Mouse (Mus musculus) liver, postnatal 0 days (tissue): ENCODE data around the gene Snx3. TPM values are rescaled to one million over a fixed set of nuclear protein-coding genes. Genes with fewer than 3 reads are reported as not detected.

Source experiments
- ATAC-seq: fragments of 200-750 bp; cut with Nextera tagmentation; 2 replicates; pipeline ENCODE4 v1.8.0; 2017; ENCODE audit warnings: mild to moderate bottlenecking, moderate library complexity
- DNase-seq: peaks from one replicate; pipeline ENCODE4 v3.0.0-alpha.2; 2016
- H3K27ac ChIP-seq: fragments of 300-500 bp; sonication (generic); 2 replicates; pipeline ENCODE4 v1.5.1; 2014; ENCODE audit warnings: antibody characterized with exemption, moderate library complexity, mild to moderate bottlenecking, low read depth
- H3K27me3 ChIP-seq: fragments of 300-500 bp; sonication (generic); 2 replicates; pipeline ENCODE4 v1.6.1; 2014; ENCODE audit warnings: low read length, control low read depth, mixed read lengths; ENCODE audit not compliant: insufficient read depth
- H3K36me3 ChIP-seq: fragments of 300-500 bp; sonication (generic); replicated peaks from 2 replicates; pipeline ENCODE4 v1.6.1; 2014; ENCODE audit warnings: mild to moderate bottlenecking, control low read depth, low read length, moderate library complexity, mixed read lengths; ENCODE audit not compliant: insufficient read depth
- H3K4me1 ChIP-seq: fragments of 300-500 bp; sonication (generic); 2 replicates; pipeline ENCODE4 v1.6.1; 2014; ENCODE audit warnings: antibody characterized with exemption, mild to moderate bottlenecking, control low read depth; ENCODE audit not compliant: insufficient read depth
- H3K4me2 ChIP-seq: fragments of 300-500 bp; sonication (generic); 2 replicates; pipeline ENCODE4 v1.6.1; 2014; ENCODE audit warnings: low read depth, mild to moderate bottlenecking, low read length, moderate library complexity, mixed read lengths
- H3K4me3 ChIP-seq: fragments of 300-500 bp; sonication (generic); 2 replicates; pipeline ENCODE4 v1.5.1; 2014; ENCODE audit warnings: low read depth, low read length
- H3K9ac ChIP-seq: fragments of 300-500 bp; sonication (generic); replicated peaks from 2 replicates; pipeline ENCODE4 v1.6.1; 2014; ENCODE audit warnings: mild to moderate bottlenecking, moderate library complexity
- H3K9me3 ChIP-seq: fragments of 300-500 bp; sonication (generic); 2 replicates; pipeline ENCODE4 v1.6.1; 2016; ENCODE audit warnings: mild to moderate bottlenecking, control low read depth, low read length, mixed read lengths
- CTCF ChIP-seq: sonication (generic); IDR thresholded peaks from 2 replicates; pipeline ENCODE4 v1.5.1; 2016; ENCODE audit warnings: antibody characterized with exemption, low read depth
- EP300 ChIP-seq: IDR thresholded peaks from 2 replicates; pipeline ENCODE4 v1.6.1; 2016; ENCODE audit warnings: antibody characterized with exemption, low read depth, mild to moderate bottlenecking
- whole genome bisulfite sequencing: fragments of 180-500 bp; shearing (Covaris S2); extraction: QIAGEN DNeasy Blood & Tissue Kit; methylation state at CpG from one replicate; pipeline ENCODE4 v1.1.7; 2014; ENCODE audit not compliant: insufficient replicate concordance; 5-methylcytosine and 5-hydroxymethylcytosine counted together
- polyA plus RNA-seq: library from polyadenylated mRNA; unstranded; fragments of >200 nt; fragmentation: Nextera tagmentation; extraction: Ambion mirVana; gene quantifications from 2 replicates; pipeline ENCODE4 v1.2.1, GENCODE M21; 2015

Snx3 gene
- polyA plus RNA-seq, 1 experiment from 2014 or later, result 176 TPM

- H3K36me3 ChIP-seq, result peaks cover 9% of the 10 kb centered on the region
- H3K4me2 ChIP-seq, result no peak overlapping the region
- no peak for TF ChIP-seq CTCF
- no peak for TF ChIP-seq EP300
- H3K4me3 ChIP-seq, result no peak overlapping the region
- peak overlapping the region; percentile 25; the same call in 1 of the 2 replicates for H3K27ac ChIP-seq
- DNase-seq (no peak), ATAC-seq (peak; percentile 69)
- no peaks in the 10 kb centered on the region for H3K27me3 ChIP-seq
- WGBS, result 35% methylated on average over 5 of the region's 5 CpGs
- no peak overlapping the region for H3K9ac ChIP-seq
- no peaks in the 10 kb centered on the region for H3K9me3 ChIP-seq
- H3K4me1 ChIP-seq, result peaks cover 23% of the 10 kb centered on the region
Observed at GRCm38 (mm10) chr10:42521315-42521981, 19.6 kb downstream of the Snx3 start.

GRCm38 (mm10) chr10:42522912-42523311 lies 21.1 kb downstream of the Snx3 start:
- DNase-seq (no peak), ATAC-seq (no peak)
- Histone ChIP-seq H3K4me1 (peaks cover 13% of the 10 kb centered on the region), H3K9ac (no peak overlapping the region), H3K36me3 (peaks cover 13% of the 10 kb centered on the region), H3K27me3 (no peaks in the 10 kb centered on the region), H3K27ac (no peak overlapping the region), H3K9me3 (no peaks in the 10 kb centered on the region), H3K4me2 (no peak overlapping the region), H3K4me3 (no peak overlapping the region)
- TF ChIP-seq EP300 (no peak), CTCF (no peak)
- WGBS, result 71% methylated on average over 2 of the region's 2 CpGs

GRCm38 (mm10) chr10:42523556-42524162 lies 21.8 kb downstream of the Snx3 start:
- TF ChIP-seq CTCF, result no peak
- no peak for TF ChIP-seq EP300
- Histone ChIP-seq H3K9me3 (no peaks in the 10 kb centered on the region), H3K27ac (no peak overlapping the region), H3K4me2 (no peak overlapping the region), H3K4me3 (no peak overlapping the region), H3K9ac (no peak overlapping the region), H3K4me1 (peaks cover 13% of the 10 kb centered on the region), H3K36me3 (peaks cover 20% of the 10 kb centered on the region), H3K27me3 (no peaks in the 10 kb centered on the region)
- WGBS, result 89% methylated on average over 11 of the region's 11 CpGs
- ATAC-seq (no peak), DNase-seq (no peak)

GRCm38 (mm10) chr10:42525682-42526081 lies 23.9 kb downstream of the Snx3 start:
- 77% methylated on average over 3 of the region's 3 CpGs for WGBS
- Histone ChIP-seq H3K9me3 (no peaks in the 10 kb centered on the region), H3K4me2 (no peak overlapping the region), H3K9ac (no peak overlapping the region), H3K27ac (peak overlapping the region; percentile 62), H3K36me3 (peaks cover 33% of the 10 kb centered on the region), H3K4me1 (peaks cover 11% of the 10 kb centered on the region), H3K4me3 (no peak overlapping the region), H3K27me3 (no peaks in the 10 kb centered on the region)
- DNase-seq, result no peak
- TF ChIP-seq EP300 (peak; percentile 92), CTCF (no peak)
- ATAC-seq, result peak; percentile 59

- DNase-seq, result no peak
- 0 out of 2 replicates have a peak overlapping the region, but pooled peaks have one; percentile 44 for H3K9ac ChIP-seq
- ATAC-seq, result peak; percentile 72
- WGBS, result 56% methylated on average over 11 of the region's 11 CpGs
- peaks cover 34% of the 10 kb centered on the region for H3K4me1 ChIP-seq
- no peaks in the 10 kb centered on the region for H3K27me3 ChIP-seq
- peaks cover 47% of the 10 kb centered on the region for H3K36me3 ChIP-seq
- peak overlapping the region; percentile 54 for H3K4me2 ChIP-seq
- TF ChIP-seq EP300 (peak; percentile 96), CTCF (no peak)
- H3K9me3 ChIP-seq, result no peaks in the 10 kb centered on the region
- H3K27ac ChIP-seq, result peak overlapping the region; percentile 82
- H3K4me3 ChIP-seq, result no peak overlapping the region
Observed at GRCm38 (mm10) chr10:42533836-42534453, 32.1 kb downstream of the Snx3 start.

DNA sequence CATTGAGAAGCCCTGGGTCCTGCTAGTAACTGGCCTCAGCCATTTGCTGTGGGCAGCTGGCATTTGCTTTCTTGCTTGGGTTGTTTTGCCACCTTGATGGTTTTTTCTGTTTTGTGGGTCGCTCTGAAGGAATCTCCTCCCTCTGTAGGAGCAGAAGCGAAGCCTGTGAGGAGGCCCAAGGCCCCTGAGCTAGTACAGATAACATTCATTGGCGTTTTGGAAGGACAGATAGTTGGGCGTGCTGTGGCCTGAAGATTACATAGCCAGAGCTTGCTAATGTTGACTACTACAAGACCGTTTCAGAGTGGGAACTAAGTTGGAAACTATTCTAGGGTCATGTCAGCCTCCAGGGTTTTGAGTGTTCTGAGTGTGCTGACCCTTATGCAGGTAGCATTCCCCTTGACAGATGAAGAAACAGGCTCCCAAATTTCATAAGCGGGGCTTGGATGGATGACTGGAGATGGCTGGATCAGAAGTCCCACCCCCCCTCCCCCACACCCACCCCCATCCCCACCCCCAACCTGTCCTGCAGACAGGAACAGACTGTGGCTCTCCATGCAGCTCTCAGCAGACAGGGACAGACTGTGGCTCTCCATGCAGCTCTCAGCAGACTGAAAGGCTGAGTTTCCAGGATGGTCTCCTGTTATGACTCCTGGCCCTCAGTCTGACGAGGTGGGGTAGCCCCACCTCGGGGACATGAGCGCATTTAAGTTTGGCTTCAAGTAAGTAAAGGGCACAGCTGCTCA lies 35.9 kb downstream of the Snx3 start:
- Histone ChIP-seq H3K27me3 (no peaks in the 10 kb centered on the region), H3K9me3 (no peaks in the 10 kb centered on the region), H3K36me3 (peaks cover 29% of the 10 kb centered on the region), H3K4me3 (no peak overlapping the region), H3K9ac (peak overlapping the region; percentile 57), H3K4me2 (peak overlapping the region; percentile 49), H3K27ac (peak overlapping the region; percentile 92), H3K4me1 (peaks cover 36% of the 10 kb centered on the region)
- peak; percentile 95 for ATAC-seq
- TF ChIP-seq EP300 (peak; percentile 98), CTCF (no peak)
- WGBS, result 58% methylated on average over 9 of the region's 9 CpGs
- peak; percentile 57 for DNase-seq
